Mouse (Mus musculus) Patski (cell line): ENCODE measurements at regions not wholly inside any gene's neighbourhood (a gene's known extent, or its start where the extent isn't known, plus 50 kb on each side); places are given as distances from the start of the nearest gene placed in this dataset.

Source experiments
- ATAC-seq: fragments of 100-300 bp; one replicate; pipeline ENCODE4 v1.8.0; 2021
- CTCF ChIA-PET: fragments of 350-600 bp; sonication (Branson Sonifier 250); formaldehyde crosslinking; loops from one replicate; lab custom pipeline; 2022; ENCODE audit warnings: inconsistent platforms; lab: Charles Lee
- POLR2A ChIA-PET: fragments of 350-600 bp; sonication (Branson Sonifier 250); formaldehyde crosslinking; loops from one replicate; lab custom pipeline; 2022; ENCODE audit warnings: antibody characterized with exemption, inconsistent platforms; lab: Charles Lee
- DNase-seq: peaks from one replicate; pipeline ENCODE4 v3.0.0-alpha.2; 2011; ENCODE audit warnings: low read depth, low spot score
- H3K27me3 ChIP-seq: fragments of 371-371 bp; one replicate; pipeline ENCODE4 v1.5.1; 2021
- CTCF ChIP-seq: fragments of 100-300 bp; IDR thresholded peaks from one replicate; pipeline ENCODE4 v1.5.1; 2021
- in situ Hi-C: fragments of 300-500 bp; cut with MboI; formaldehyde crosslinking; loops from 3 replicates; pipeline ENCODE4 v1.11.1; 2018; ENCODE audit warnings: low pct_unique_long_range_greater_than_20kb, mixed read lengths

- no peaks in the 10 kb centered on the region for H3K27me3 ChIP-seq
- TF ChIP-seq CTCF = no peak
- ChIA-PET POLR2A (no interaction called here), CTCF (interaction anchor here (1.1 to 2.7 kb wide), 2 partner anchors 13 to 80 kb away, joined by 3 to 7 read pairs; no protein-coding TSS in a partner anchor)
- DNase-seq (no peak), ATAC-seq (no peak)
- in situ Hi-C loops = no loop called here
Observed at GRCm38 (mm10) chr4:56088701-56089100, 556.4 kb upstream of the Klf4 start.

- ChIA-PET CTCF (no interaction called here), POLR2A (interaction anchor here (1.4 kb wide), 1 partner anchor 20 kb away, joined by 3 read pairs; no protein-coding TSS in a partner anchor)
- no peak for TF ChIP-seq CTCF
- no peaks in the 10 kb centered on the region for H3K27me3 ChIP-seq
- no peak for ATAC-seq
- no peak for DNase-seq
- in situ Hi-C loops = no loop called here
Observed at GRCm38 (mm10) chr4:56086306-56086705, 554.0 kb upstream of the Klf4 start.

GRCm38 (mm10) chr4:56084205-56084604 is 551.9 kb upstream of the Klf4 start:
- ATAC-seq (no peak), DNase-seq (no peak)
- POLR2A ChIA-PET = no interaction called here
- TF ChIP-seq CTCF = no peak
- CTCF ChIA-PET = no interaction called here
- in situ Hi-C loops = no loop called here
- H3K27me3 ChIP-seq = no peaks in the 10 kb centered on the region

- in situ Hi-C loops = no loop called here
- ChIA-PET POLR2A (no interaction called here), CTCF (no interaction called here)
- DNase-seq (no peak), ATAC-seq (no peak)
- TF ChIP-seq CTCF = no peak
- H3K27me3 ChIP-seq = no peaks in the 10 kb centered on the region
Observed at GRCm38 (mm10) chr4:56082411-56082810, 550.1 kb upstream of the Klf4 start.

- TF ChIP-seq CTCF = no peak
- in situ Hi-C loops = no loop called here
- ChIA-PET POLR2A (no interaction called here), CTCF (no interaction called here)
- no peaks in the 10 kb centered on the region for H3K27me3 ChIP-seq
- no peak for DNase-seq
- ATAC-seq = no peak
Observed at GRCm38 (mm10) chr4:56080960-56081359, 548.7 kb upstream of the Klf4 start.

- DNase-seq = no peak
- in situ Hi-C loops = loop anchor here (25.0 kb wide), 2 partner anchors 292 to 533 kb away; partner anchors contain the start of gene Klf4
- no peak for TF ChIP-seq CTCF
Observed at GRCm38 (mm10) chr4:56070664-56071334, 538.5 kb upstream of the Klf4 start.

GRCm38 (mm10) chr4:56068859-56069258 is 536.6 kb upstream of the Klf4 start:
- DNase-seq (no peak), ATAC-seq (no peak)
- in situ Hi-C loops = loop anchor here (10.0 to 25.0 kb wide), 3 partner anchors 293 to 532 kb away; partner anchors contain the start of gene Klf4
- no peak for TF ChIP-seq CTCF
- ChIA-PET POLR2A (no interaction called here), CTCF (no interaction called here)
- no peaks in the 10 kb centered on the region for H3K27me3 ChIP-seq

More at GRCm38 (mm10) chr4:56070664-56071334, 538.5 kb upstream of the Klf4 start:
- ChIA-PET POLR2A (interaction anchor here (0.5 kb wide), 1 partner anchor 86 kb away, joined by 3 read pairs; no protein-coding TSS in a partner anchor), CTCF (interaction anchor here (1.6 kb wide), 1 partner anchor 152 kb away, joined by 3 read pairs; no protein-coding TSS in a partner anchor)
- H3K27me3 ChIP-seq = no peaks in the 10 kb centered on the region
- ATAC-seq = no peak

GRCm38 (mm10) chr4:56064657-56065056 is 532.4 kb upstream of the Klf4 start:
- ATAC-seq (no peak), DNase-seq (no peak)
- POLR2A ChIA-PET = no interaction called here
- CTCF ChIA-PET = no interaction called here
- no peak for TF ChIP-seq CTCF
- in situ Hi-C loops = loop anchor here (10.0 to 25.0 kb wide), 3 partner anchors 298 to 527 kb away; partner anchors contain the start of gene Klf4
- no peaks in the 10 kb centered on the region for H3K27me3 ChIP-seq

- H3K27me3 ChIP-seq = no peaks in the 10 kb centered on the region
- TF ChIP-seq CTCF = no peak
- in situ Hi-C loops = loop anchor here (25.0 kb wide), 2 partner anchors 310 to 515 kb away; partner anchors contain the start of gene Klf4
- ChIA-PET CTCF (no interaction called here), POLR2A (no interaction called here)
- ATAC-seq = no peak
- DNase-seq = no peak
Observed at GRCm38 (mm10) chr4:56051792-56052380, 519.6 kb upstream of the Klf4 start.

- no peaks in the 10 kb centered on the region for H3K27me3 ChIP-seq
- no peak for DNase-seq
- TF ChIP-seq CTCF = no peak
- ATAC-seq = no peak
- in situ Hi-C loops = no loop called here
- POLR2A ChIA-PET = no interaction called here
- CTCF ChIA-PET = no interaction called here
Observed at GRCm38 (mm10) chr4:56039327-56039726, 507.1 kb upstream of the Klf4 start.

GRCm38 (mm10) chr4:56036334-56036733 is 504.1 kb upstream of the Klf4 start:
- in situ Hi-C loops = no loop called here
- DNase-seq (no peak), ATAC-seq (no peak)
- no peak for TF ChIP-seq CTCF
- ChIA-PET POLR2A (no interaction called here), CTCF (no interaction called here)
- H3K27me3 ChIP-seq = no peaks in the 10 kb centered on the region
